Mouse (Mus musculus): ENCODE measurements around the gene Prrg2.

Prrg2 gene

DNA sequence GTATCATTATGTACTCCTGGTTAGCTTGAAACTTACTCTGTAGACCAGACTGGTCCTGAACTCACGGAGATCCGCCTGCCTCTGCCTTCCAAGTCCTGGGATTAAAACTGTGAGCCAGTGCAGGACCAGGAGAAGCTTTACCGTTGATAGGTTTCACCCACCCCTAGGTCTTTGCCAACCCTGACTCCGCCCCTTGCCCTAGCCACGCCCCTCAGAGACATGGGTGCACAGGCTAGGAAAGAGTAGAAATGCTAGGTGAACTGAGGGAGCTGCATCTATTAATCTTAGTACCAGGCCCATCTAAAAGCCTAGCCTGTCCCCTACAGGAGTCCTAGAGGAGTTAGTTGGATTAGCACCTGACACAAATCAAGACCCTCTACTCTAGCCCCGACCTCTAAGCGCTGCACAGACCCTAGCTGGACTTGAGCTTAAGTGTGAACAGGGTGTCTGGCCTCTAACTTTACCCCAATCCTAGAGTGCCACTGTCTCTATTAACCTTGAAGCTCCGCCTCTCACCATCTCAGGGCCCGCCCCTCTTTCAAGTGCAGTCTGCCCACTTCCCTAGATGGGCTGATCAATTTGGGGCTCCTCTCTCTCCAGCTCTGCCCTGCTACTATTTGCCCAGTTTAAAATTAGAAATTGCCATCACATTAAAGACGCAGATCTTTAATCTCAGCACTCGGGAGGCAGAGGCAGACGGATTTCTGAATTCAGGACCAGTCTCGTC is 27.9 kb upstream of the Prrg2 start:
- DNase-seq (ENCODE audit: low spot score) = no peak

DNA sequence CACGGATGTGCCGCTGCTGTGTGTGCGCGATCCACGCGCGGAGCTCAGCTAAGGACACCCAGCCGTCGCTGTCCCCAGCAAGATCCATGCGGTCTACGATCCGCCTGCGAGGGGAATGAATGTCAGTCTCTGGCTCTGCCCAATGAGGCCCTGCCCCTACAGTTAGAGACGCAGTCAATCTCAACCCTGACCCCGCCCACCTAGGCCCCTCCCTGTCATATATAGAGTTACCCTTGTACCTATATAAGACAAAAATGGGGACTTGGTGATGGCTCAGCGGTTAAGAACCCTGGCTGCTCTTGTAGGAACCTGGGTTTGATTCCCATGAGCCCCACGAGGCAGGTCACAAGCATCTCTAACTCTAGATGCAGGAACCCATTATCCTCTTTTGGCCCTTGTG is 26.1 kb upstream of the Prrg2 start:
- no peak for DNase-seq (ENCODE audit: low spot score)

DNA sequence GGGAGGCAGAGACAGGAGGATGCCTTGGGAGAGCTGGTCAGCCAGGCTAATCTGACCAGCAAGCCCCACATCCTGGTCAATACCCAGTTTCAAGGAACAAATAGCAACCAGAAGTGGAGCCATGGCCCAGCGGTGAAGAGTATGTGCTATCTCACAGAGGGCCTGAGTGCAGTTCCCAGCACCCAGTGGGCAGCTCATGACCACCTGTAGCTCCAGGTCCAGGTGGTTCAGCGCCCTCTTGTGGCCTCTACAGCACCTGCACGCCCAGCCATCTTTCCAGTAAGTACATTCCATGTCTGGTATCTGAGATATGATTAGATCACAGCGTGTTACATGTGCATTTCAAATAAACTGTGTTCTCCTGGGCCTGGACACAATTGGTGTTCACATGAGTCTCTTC is 23.6 kb upstream of the Prrg2 start:
- no peak for DNase-seq (ENCODE audit: low spot score)

DNA sequence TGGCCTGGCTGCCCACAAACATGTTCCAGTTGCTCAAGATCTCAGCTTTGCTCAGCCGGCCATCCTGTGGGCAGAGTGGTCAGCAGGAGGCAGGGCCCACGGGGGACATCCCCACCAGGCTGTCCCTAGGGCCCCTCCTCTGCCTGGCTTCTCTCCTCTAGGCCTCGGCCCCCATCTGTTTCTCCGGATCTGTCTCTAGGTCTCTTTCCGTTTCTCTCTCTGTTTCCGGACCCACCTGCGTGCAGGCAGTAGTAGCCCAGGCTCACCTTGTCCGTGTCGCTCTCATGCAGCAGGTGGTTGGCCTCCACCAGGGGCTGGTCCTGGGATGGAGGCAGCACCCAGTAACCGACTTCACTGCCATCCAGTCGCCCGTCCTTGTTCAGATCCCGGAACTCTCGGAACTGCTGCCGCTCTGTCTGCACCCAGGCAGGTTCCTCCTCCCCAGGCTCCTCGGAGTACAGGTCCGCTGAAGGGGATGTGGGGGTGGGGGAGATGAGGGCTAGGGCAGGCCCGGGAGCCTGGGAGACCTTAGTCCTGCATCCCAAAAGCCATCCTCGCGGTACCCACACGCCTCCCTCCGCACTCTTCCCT is 20.9 kb upstream of the Prrg2 start:
- no peak for DNase-seq (ENCODE audit: low spot score)

DNA sequence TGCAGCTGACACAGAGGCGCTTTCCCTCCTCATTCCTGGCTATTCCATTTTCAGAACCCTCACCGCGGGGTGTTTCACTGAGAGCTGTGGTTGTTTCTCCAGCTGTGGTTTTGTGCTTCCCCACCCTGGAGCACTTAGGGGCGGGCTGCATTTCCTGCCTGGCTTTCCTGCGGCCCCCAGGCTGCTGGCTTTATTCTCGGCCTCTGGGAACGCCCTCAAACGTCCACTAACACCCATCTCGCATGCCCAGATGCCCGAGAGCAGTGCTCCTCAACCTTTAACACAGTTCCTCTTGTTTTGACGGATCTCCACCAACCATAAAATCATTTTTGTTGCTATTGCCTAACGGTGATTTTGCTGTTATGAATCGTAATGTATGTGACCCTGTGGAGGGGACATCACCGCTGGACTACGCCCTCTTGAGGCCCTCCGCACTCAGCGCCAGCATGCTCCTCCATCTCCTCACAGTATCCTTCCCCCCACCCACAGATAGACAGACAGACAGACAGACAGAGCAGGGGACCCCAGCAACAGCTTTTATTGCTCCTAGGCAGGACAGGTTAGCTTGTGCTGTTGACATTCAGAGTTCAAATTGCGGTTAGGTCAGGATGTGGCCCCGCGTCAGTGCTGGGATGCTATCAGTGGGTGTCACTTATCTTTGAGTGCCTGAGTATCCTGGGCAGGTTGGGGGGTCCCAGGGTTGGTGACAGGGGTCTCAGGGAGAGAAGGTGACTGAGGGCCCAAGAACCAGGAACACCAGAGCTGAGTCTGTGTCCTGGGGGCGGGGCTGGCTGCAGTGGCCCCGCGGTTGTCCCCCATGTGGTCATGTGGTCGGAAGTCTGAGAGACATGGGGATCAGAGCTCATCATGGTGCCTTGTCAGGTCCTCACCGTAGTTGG is 20.2 kb upstream of the Prrg2 start:
- DNase-seq (ENCODE audit: low spot score) = no peak

DNA sequence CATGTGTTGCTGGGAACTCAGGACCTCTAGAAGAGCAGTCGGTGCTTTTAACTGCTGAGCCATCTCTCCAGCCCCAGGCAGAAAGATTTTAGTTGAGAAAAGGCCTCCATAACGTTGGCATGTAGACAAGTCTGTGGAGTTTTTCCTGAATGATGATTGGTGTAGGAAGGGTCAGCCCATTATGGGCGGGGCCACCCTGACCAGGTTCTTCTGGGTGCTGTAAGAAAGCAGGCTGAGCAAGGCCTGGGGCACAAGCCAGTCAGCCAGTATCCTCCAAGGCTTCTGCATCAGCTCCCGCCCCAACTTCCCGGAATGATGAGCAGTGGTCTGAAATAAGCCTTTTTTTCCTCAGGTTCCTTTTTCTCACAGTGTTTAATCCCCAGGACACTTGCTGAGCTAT is 18.5 kb upstream of the Prrg2 start:
- no peak for DNase-seq (ENCODE audit: low spot score)

DNA sequence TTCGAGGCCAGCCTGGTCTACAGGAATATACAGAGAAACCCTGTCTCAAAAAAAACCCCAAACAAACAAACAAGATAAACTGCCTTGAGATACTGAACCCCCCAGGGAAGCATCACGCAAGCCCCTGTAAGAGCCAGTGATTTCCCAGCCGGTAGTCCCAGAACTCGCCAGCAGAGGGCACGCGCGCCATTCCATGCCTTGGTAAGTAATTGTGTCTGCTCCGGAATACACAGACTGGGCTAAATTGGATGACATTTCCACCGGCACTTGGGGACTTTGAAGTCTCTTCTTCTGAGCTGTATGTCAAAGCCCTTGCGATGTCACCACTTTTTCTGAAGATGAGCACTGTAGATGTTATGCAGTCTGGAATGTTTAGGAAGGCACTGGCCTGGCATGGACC is 17.4 kb upstream of the Prrg2 start:
- DNase-seq (ENCODE audit: low spot score) = peak; percentile 84

DNA sequence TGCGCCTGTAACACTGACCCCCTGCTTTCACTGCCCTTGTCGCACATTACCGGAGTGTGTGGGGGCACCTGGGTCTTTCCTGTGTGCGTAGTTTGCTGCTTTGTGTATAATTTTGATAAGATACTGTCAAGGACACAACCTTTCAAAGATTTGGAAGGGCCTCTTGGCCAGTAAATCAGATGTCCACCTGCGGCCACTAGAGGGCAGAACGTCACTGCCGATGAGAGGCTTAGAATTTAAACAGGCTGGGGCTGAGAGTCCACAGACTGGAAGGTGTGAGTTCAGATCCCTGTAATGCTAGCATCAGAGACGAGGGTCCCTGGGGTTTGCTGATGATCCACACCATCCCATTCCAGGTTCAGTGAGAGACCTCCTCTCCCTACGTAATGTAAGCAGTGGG is 16.0 kb upstream of the Prrg2 start:
- peak; percentile 67 for DNase-seq (ENCODE audit: low spot score)

DNA sequence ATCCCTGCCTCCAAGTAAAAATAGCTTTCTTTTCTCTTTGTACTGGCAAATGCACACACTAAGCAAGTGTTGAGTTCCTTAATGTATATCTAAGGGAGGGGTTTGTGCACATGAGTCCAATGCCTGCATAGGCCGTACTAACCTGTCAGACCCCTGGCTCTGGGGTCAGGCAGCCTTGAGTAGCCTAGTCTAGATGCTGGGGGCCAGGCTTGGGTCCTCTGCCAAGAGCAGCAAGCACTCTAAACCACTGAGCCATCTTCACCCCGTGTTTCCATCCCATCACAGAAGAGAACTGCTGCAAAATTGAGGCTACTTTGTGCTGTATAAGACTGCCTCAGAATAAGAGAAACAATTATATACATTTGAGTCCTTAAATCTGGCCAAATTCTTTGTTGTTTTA is 15.4 kb upstream of the Prrg2 start:
- no peak for DNase-seq (ENCODE audit: low spot score)

DNA sequence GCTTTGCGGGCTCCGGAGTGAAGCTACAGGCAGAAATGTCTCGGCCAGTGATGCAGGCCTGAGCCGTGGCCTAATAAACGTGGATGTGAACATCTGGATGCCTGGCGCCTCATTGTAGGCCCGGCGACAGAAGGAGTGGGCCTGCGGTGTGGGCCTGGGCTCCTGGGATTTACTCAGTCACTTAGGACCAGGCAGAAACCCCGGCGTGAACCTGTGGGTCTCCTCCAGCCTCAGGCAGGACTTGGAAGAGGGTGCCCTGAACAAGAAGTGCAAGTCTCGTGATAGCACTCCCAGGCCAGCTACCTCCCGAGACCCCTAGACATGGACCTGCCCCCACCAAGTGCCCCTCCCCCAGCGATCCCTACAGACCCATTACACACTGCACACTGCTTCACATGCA is 14.8 kb upstream of the Prrg2 start:
- DNase-seq (ENCODE audit: low spot score) = no peak

DNA sequence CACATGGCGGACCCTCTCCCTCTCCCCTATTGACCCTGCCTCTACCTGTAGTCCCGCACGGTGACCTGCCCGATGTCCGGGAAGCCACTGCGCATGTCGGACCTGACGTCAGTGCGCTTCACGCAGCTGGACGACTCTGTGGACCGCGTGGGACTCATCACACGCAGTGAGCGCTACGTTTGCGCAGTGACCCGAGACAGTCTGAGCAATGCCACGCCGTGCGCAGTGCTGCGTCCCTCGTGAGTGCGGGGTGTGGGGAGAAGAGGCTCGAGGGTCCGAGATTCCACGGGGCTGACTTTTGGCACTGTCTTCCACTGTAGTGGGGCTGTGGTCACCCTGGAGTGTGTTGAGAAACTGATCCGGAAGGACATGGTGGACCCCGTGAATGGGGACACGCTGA is 14.0 kb upstream of the Prrg2 start:
- DNase-seq (ENCODE audit: low spot score) = no peak

DNA sequence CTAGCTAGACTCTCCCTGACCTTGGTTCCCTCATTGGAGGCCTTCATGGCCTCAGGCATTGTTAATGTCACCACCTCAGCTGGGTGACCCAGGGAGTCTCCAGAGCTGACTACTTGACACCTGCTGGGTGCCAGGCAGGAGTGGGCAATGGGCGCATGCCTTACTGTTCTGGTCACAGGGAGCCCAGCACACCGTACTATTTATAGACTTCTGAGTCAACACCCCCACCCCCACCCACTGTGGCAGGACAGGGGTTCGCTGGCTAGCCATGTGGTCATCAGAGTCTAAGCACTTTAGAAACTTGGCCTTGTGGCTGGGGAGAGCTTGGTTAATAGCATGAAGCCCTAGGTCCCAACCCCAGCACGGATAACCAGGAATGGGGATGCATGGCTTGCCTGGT is 12.9 kb upstream of the Prrg2 start:
- DNase-seq (ENCODE audit: low spot score) = no peak

DNA sequence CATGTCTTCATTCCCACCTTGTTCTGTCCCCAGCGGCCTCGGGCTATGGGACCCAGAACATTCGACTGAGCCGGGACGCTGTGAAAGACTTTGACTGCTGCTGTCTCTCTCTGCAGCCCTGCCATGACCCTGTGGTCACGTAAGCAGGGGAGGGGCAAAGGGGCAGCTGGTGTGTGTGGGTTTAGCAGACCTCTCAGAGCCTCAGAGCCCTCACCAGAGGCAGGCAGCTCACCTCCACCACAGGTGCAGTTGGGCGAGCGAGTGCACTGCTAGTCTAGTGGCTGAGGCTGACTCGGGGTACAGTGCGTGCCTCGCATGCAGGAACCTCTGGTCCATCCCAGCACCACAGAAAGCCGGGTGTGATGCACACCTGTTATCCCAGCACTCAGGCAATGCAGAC is 11.5 kb upstream of the Prrg2 start:
- DNase-seq (ENCODE audit: low spot score) = no peak

DNA sequence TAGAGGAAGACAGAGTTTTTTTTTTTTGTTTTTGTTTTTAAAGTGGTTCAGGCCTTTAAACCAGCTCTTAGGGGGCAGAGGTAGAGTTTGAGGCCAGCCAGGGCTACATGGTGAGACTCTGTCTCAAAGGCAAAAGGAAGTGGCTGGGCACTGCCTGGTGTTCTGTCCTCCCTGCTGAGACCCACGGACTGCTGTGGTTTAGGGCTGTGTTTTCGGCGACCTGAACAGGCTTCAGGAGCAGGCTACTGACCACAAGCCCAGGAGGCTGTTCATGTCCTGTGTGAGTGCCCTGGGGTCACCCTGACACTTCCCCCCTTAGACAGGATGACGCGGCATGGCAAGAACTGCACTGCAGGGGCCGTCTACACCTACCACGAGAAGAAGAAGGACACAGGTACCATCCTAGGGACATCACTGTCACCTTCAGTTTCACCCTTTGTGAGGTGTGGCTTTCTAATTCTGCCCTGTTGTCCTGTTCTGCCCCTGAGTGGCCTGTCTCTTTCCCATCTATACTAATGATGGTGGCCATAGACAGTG is 10.8 kb upstream of the Prrg2 start:
- DNase-seq (ENCODE audit: low spot score) = no peak

DNA sequence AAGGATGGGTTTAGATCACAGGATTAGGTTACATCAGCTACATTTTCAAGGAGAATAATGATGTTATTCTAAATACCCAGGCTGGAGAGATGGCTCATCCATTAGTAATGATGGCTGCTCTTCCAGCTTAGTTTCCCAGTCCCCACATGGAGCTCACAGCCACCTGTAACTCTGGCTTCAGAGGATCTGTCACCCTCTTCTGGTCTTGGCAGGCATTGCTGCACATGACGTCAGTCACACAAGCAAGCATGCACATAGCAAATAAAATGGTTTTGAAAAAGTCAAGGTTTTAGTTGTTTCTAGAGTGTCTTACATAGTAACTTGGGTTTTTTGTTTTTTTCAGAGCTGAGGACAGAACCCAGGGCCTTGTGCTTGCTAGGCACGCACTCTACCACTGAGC is 9.8 kb upstream of the Prrg2 start:
- DNase-seq (ENCODE audit: low spot score) = no peak

DNA sequence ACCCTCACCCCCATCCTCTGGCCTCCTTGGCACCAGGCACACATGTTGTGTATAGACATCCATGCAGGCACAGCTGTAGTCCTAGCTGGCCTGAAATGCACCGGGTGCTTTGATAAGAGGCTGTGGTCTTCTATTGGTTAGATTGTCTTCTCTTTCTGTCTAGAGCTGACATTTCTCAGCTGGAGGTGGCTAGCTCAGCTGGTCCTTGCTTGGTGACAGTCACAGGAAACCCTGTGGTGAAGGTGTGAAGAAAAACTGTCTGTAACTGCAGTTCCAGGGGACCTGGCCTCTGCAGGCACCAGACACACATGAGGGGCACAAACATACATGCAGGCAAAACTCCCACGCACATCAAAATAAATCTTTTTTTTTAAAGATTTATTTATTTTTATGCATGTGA is 7.2 kb upstream of the Prrg2 start:
- DNase-seq (ENCODE audit: low spot score) = no peak

DNA sequence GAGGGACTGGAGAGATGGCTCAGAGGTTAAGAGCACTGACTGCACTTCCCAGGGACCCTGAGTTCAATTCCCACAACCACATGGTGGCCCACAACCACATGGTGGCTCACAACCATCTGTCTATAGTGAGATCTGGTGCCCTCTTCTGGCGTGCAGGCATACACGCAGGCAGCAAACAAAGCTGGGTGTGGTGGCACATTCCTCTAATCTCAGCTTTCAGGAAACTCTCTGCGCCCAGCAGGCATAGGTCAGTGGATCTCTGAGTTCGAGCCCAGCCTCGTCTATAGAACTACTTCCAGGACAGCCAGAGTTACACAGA is 5.5 kb upstream of the Prrg2 start:
- DNase-seq (ENCODE audit: low spot score) = peak; percentile 40

DNA sequence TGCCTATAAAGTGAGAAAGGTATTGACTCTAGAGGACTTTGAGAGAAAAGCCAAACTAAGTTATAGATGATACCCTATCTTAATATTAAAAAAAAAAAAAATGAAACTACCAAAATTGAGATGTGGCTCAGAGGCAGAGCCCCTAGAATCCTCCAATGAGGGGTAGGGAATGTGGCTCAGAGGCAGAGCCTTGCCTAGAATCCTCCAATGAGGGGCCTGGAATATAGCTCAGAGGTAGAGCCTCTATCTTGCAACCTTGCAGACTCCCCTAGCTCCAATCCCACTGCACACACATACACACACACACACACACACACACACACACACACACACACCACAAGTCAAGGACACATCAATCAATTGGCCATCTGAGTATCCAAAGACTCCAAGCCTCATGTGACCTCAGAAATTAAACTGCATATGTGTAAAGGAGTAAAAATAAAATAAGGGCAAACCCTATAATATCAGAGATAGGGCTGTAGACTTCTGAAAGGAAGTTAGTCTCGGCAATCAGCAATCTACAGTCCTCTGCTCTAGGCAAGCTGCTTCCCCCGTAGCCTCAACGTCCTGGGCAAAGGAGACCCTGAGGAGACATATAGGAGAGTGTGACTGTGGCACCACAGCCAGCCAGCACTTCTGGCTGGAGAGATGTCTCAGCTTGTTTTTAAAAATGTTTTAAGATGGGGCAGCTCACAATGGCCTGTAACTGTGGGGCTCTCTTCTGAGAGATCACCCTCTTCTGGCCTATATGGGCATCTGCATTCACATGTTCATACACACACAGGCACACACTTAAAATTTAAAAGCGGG is 4.9 kb upstream of the Prrg2 start:
- no peak for DNase-seq (ENCODE audit: low spot score)

DNA sequence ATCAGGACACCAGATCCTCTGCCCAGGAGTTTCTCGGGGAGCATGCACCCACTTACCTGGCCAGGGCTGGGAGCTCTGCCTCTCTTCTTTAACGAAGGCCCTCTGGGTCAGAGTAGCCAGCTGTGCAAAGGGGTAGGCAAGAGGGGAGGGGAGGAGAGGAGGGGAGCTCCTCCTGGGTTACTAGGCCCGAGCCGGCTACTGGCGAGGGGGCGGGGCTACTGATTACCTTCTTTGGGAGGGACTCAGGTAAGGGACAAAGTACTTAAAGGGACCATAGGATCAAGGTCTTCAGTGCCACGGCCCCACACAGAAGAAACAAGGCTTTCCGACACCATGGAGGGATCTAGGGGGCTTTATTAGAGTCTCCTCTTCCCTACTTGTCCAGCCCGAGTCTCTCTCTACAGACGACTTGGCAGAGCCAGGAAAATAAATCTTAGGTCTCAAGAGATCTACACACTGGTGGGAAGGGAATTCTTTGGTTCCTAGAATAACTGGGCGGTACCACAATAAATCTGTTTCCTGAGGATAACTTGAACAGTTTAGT is 873 bp downstream of the Prrg2 start:
- peak; percentile 89 for DNase-seq (ENCODE audit: low spot score)

DNA sequence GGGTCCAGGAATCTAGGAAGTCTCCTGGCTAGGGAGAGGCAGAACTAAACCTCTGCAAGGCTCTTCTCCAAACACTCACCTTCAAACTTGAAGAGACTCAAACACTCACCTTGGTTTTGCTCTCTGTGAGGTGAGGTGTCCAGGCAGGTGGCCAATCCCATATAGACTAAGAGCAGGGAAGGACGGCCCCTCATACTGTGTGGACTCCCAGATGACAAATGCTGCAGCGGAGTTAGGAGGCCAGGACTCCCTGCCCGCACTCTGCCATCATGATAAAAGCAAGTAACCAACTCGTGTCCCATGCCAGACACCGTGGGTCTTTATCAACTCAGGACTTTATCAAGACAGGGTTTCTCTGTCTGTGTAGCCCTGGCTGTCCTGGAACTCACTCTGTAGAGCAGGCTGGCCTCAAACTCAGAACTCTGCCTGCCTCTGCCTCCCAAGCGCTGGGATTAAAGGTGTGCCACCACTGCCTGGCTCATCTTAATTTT is 1.8 kb downstream of the Prrg2 start:
- DNase-seq (ENCODE audit: low spot score) = no peak

DNA sequence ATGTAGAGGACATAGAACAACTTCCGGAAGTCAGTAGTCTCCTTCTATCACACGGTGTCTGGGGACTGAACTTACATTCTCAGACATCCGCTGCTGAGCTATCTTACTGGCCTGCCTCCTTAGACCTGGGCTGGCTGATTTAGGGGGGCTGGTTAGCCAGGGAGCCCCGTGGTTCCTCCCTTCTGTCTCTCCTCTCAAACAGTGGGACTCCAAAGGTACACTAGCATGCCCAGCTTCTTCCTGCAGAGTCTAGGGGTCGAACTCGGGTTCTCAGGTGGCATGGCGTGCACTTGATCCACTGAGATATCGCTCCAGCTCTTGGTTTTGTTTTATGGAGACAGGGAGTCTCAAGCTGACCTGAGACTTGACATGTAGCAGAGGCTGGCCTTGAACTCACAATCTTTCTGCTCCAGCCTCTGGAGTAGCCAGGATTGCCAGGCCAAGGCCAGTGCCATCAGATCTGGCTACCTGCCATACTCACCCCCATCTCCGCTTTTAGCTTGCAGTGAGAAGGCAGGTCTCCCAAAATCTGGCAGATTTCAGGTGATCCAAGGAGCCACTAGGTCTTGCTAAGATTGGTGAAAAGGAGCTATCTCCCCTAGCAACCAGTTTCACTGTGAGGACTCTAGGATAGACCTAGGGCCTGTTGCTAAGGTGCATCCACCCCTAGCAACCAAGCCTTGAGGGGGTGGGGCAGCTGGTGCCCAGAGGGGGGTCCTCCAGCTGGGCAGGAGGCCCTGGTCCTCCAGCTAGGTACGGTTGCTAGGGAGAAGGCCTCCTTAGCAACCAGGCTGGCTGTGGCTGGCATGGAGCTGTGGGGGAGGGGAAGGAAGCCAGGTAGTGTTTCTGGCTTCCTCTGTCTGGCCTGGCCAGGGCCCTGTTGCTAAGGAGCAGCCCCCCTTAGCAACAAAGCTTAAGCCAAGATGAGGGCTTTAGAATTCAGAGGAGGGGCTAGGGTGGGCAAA is 3.6 kb downstream of the Prrg2 start:
- DNase-seq (ENCODE audit: low spot score) = no peak

Data from yolk sac, embryonic 10.5 days (tissue).